Mouse (Mus musculus) frontal cortex, adult (tissue): ENCODE measurements around the gene Gm8220.
"Not testable (repeated sequence)": the region's sequence is repeated elsewhere in the genome, so short reads cannot be mapped to it uniquely, and the experiment has no call there.

Experiments
- ATAC-seq: cut with Nextera tagmentation; 2 replicates; pipeline ENCODE4 v1.9.2; 2017; ENCODE audit warnings: mild to moderate bottlenecking, moderate library complexity, mixed read lengths; ENCODE audit not compliant: low TSS enrichment

Gm8220 gene

GRCm38 (mm10) chr14:44285280-44285679, at the start of gene Gm8220:
Gm8220 (plus strand) TSS chr14:44285580.
- ATAC-seq: not testable (repeated sequence)

DNA sequence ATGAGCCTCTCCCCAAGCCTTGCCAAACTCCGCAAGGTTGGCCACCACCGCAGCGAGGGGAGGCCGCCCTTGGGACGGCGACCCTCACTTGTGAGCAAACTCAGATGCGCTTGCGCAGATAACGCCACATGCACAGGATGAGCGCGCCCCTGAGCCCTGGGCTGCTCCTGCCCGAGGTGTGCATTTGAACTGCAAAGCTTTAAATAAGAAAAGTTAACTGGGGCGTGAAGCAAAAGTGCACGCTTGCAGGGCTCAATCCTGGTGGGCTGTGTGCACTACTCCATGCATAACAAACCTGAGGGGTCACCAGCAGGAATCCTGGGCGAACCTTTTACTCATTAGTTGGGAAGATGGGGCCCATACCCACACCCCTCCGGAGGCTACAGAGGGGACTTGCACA, 37.3 kb upstream of the Gm8220 start:
- no peak for ATAC-seq

DNA sequence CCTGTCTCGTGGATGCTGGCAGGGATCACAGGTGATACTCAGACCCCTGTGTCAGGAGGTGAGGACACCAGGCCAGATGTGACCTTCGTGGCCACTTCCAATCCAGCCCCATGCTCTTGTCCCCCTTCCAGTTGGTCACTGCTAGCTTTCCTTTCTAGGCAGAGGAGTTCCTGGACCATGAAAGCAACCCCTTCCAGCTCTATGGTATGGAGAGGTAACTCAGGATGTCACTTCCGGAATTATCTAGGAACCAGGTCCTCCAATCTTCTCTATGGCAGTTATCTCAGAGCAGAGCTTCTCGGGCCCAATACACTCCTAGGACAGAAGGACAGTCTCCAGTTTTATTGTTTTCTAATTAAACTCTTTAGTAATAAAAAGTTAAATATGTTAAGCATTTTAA, 26.7 kb downstream of the Gm8220 start:
- not testable (repeated sequence) for ATAC-seq

- ATAC-seq: not testable (repeated sequence)
These were observed 53.1 kb downstream of the Gm8220 start, which contains the start of gene Gm5930 for GRCm38 (mm10) chr14:44338484-44338883. Gm5930 (minus strand) TSS chr14:44338584.
